Mouse (Mus musculus): ENCODE data around the gene Ankrd13b.

The Ankrd13b gene

GRCm38 (mm10) chr11:77492311-77492871 is 2.9 kb upstream of the Ankrd13b start:
- DNase-seq (ENCODE audit: low spot score in 2 of 2), result no peak

- peak; percentile 74 to 78 for DNase-seq (ENCODE audit: low spot score in 2 of 2)
Observed at GRCm38 (mm10) chr11:77491502-77492291, 2.2 kb upstream of the Ankrd13b start.

GRCm38 (mm10) chr11:77491123-77491501 is 1.6 kb upstream of the Ankrd13b start:
- DNase-seq (ENCODE audit: low spot score in 2 of 2), result peak; percentile 89 to 95

- no peak for DNase-seq (ENCODE audit: low spot score in 2 of 2)
Observed at GRCm38 (mm10) chr11:77490451-77490850, 973 bp upstream of the Ankrd13b start.

- DNase-seq (ENCODE audit: low spot score in 2 of 2), result no peak
Observed at GRCm38 (mm10) chr11:77488771-77489581, 502 bp downstream of the Ankrd13b start.

GRCm38 (mm10) chr11:77486798-77487197 is 2.7 kb downstream of the Ankrd13b start:
- DNase-seq (ENCODE audit: low spot score in 2 of 2), result no peak

- DNase-seq (ENCODE audit: low spot score in 2 of 2), result no peak
Observed at GRCm38 (mm10) chr11:77485229-77485628, 4.2 kb downstream of the Ankrd13b start.

GRCm38 (mm10) chr11:77483510-77484255 is 5.8 kb downstream of the Ankrd13b start:
- no peak for DNase-seq (ENCODE audit: low spot score in 2 of 2)

GRCm38 (mm10) chr11:77483043-77483442 is 6.4 kb downstream of the Ankrd13b start:
- no peak for DNase-seq (ENCODE audit: low spot score in 2 of 2)

- DNase-seq (ENCODE audit: low spot score in 2 of 2), result no peak
Observed at GRCm38 (mm10) chr11:77476895-77477294, 12.6 kb downstream of the Ankrd13b start.

- no peak for DNase-seq (ENCODE audit: low spot score in 2 of 2)
Observed at GRCm38 (mm10) chr11:77476216-77476615, 13.3 kb downstream of the Ankrd13b start.

- DNase-seq (ENCODE audit: low spot score in 2 of 2), result no peak
Observed at GRCm38 (mm10) chr11:77472775-77473174, 16.7 kb downstream of the Ankrd13b start.

- no peak for DNase-seq (ENCODE audit: low spot score in 2 of 2)
Observed at GRCm38 (mm10) chr11:77471407-77471806, 18.1 kb downstream of the Ankrd13b start.

GRCm38 (mm10) chr11:77468397-77468796 is 21.1 kb downstream of the Ankrd13b start:
- DNase-seq (ENCODE audit: low spot score in 2 of 2), result no peak

- DNase-seq (ENCODE audit: low spot score in 2 of 2), result peak in 1 of 2 experiments; percentile 59
Observed at GRCm38 (mm10) chr11:77467784-77468183, 21.7 kb downstream of the Ankrd13b start.

GRCm38 (mm10) chr11:77467157-77467556 is 22.3 kb downstream of the Ankrd13b start:
- DNase-seq (ENCODE audit: low spot score in 2 of 2), result peak in 1 of 2 experiments; percentile 68

GRCm38 (mm10) chr11:77466544-77466943 is 22.9 kb downstream of the Ankrd13b start:
- DNase-seq (ENCODE audit: low spot score in 2 of 2), result no peak

- DNase-seq (ENCODE audit: low spot score in 2 of 2), result no peak
Observed at GRCm38 (mm10) chr11:77465111-77465510, 24.4 kb downstream of the Ankrd13b start.

- DNase-seq (ENCODE audit: low spot score in 2 of 2), result no peak
Observed at GRCm38 (mm10) chr11:77464684-77465083, 24.8 kb downstream of the Ankrd13b start.

- DNase-seq (ENCODE audit: low spot score in 2 of 2), result no peak
Observed at GRCm38 (mm10) chr11:77463786-77464185, 25.7 kb downstream of the Ankrd13b start.

GRCm38 (mm10) chr11:77463101-77463445 is 26.4 kb downstream of the Ankrd13b start:
- DNase-seq (ENCODE audit: low spot score in 2 of 2), result no peak
